Mouse (Mus musculus) c-Kit-negative CD71-positive TER-119-positive erythroid progenitor cells, embryonic 14.5 days (primary cell): ENCODE data around the gene Phb2.
A peak's percentile ranks its signal among the peaks of the same experiment; 100 is the strongest.
"Not testable (repeated sequence)": the region's sequence is repeated elsewhere in the genome, so short reads cannot be mapped to it uniquely, and the experiment has no call there.

Experiments used
- DNase-seq: peaks from one replicate; pipeline ENCODE4 v3.0.0-alpha.2; 2013; ENCODE audit warnings: low read depth, low spot score

The Phb2 gene

GRCm38 (mm10) chr6:124711824-124712782 is at the start of gene Phb2, which contains the start of gene Emg1:
TSS of gene Phb2 (plus strand) at chr6:124712336.
TSS of gene Emg1 (minus strand) at chr6:124712178.
- peak; percentile 95 for DNase-seq

GRCm38 (mm10) chr6:124662477-124663423 is 49.4 kb upstream of the Phb2 start, which contains the start of gene Lpcat3:
TSS of gene Lpcat3 (plus strand) at chr6:124663027.
- DNase-seq: peak; percentile 99

GRCm38 (mm10) chr6:124663424-124663795 is 48.7 kb upstream of the Phb2 start:
- peak; percentile 30 for DNase-seq

- peak; percentile 33 for DNase-seq
These were observed 47.9 kb upstream of the Phb2 start for GRCm38 (mm10) chr6:124664256-124664655.

GRCm38 (mm10) chr6:124665011-124665410 is 47.1 kb upstream of the Phb2 start:
- DNase-seq: no peak

GRCm38 (mm10) chr6:124669234-124669859 is 42.8 kb upstream of the Phb2 start:
- no peak for DNase-seq

GRCm38 (mm10) chr6:124670281-124670900 is 41.7 kb upstream of the Phb2 start:
- no peak for DNase-seq

- no peak for DNase-seq
These were observed 40.0 kb upstream of the Phb2 start for GRCm38 (mm10) chr6:124672100-124672499.

GRCm38 (mm10) chr6:124673619-124674018 is 38.5 kb upstream of the Phb2 start:
- DNase-seq: no peak

GRCm38 (mm10) chr6:124674591-124674990 is 37.5 kb upstream of the Phb2 start:
- no peak for DNase-seq

- DNase-seq: no peak
These were observed 36.0 kb upstream of the Phb2 start for GRCm38 (mm10) chr6:124676171-124676570.

GRCm38 (mm10) chr6:124678769-124679168 is 33.4 kb upstream of the Phb2 start:
- no peak for DNase-seq

GRCm38 (mm10) chr6:124679486-124679885 is 32.6 kb upstream of the Phb2 start:
- no peak for DNase-seq

- not testable (repeated sequence) for DNase-seq
These were observed 29.8 kb upstream of the Phb2 start for GRCm38 (mm10) chr6:124682291-124682690.

GRCm38 (mm10) chr6:124683591-124684417 is 28.3 kb upstream of the Phb2 start:
- peak; percentile 49 for DNase-seq

GRCm38 (mm10) chr6:124685606-124686386 is 26.3 kb upstream of the Phb2 start:
- DNase-seq: no peak

GRCm38 (mm10) chr6:124686644-124687043 is 25.5 kb upstream of the Phb2 start:
- DNase-seq: not testable (repeated sequence)

GRCm38 (mm10) chr6:124688151-124688758 is 23.9 kb upstream of the Phb2 start:
- DNase-seq: no peak

GRCm38 (mm10) chr6:124689011-124689410 is 23.1 kb upstream of the Phb2 start:
- DNase-seq: no peak
